Mouse (Mus musculus): ENCODE results near the gene Rhot2. TPM values are rescaled to one million over a fixed set of nuclear protein-coding genes. Genes with fewer than 3 reads are reported as not detected.

The Rhot2 gene
- polyA plus RNA-seq, 1 experiment from 2014 or later: 10.7 TPM

GRCm38 (mm10) chr17:25833961-25834594 lies 10.6 kb downstream of the Rhot2 start:
- peaks cover 31% of the 10 kb centered on the region for H3K4me1 ChIP-seq (replicated peaks; ENCODE audit: control insufficient read depth, insufficient read depth)
- peaks cover 13% of the 10 kb centered on the region for H3K36me3 ChIP-seq (ENCODE audit: control insufficient read depth, insufficient read depth, low read length)
- H3K4me3 ChIP-seq (ENCODE audit: low read depth, low read length): peak overlapping the region; percentile 78
- 9% methylated on average over 6 of the region's 6 CpGs for WGBS
- TF ChIP-seq EP300 (optimal IDR thresholded peaks at IDR 0.05) (no peak), CTCF (IDR thresholded peaks at IDR 0.05; ENCODE audit: low read depth) (no peak)
- no peaks in the 10 kb centered on the region for H3K27me3 ChIP-seq (ENCODE audit: control insufficient read depth, insufficient read depth, low read length)
- peak overlapping the region; percentile 88 for H3K4me2 ChIP-seq (replicated peaks; ENCODE audit: low read depth)
- DNase-seq (ENCODE audit: low spot score) (no peak), ATAC-seq (ENCODE audit: low FRiP score, low TSS enrichment) (no peak)
- H3K9ac ChIP-seq (ENCODE audit: low read length): peak overlapping the region; percentile 80
- H3K9me3 ChIP-seq (ENCODE audit: control insufficient read depth, low read length): no peaks in the 10 kb centered on the region
- H3K27ac ChIP-seq (replicated peaks): peak overlapping the region; percentile 98

GRCm38 (mm10) chr17:25833291-25833663 lies 11.4 kb downstream of the Rhot2 start, which contains the start of gene Stub1:
TSS of gene Stub1 (minus strand) at chr17:25833404.
- DNase-seq (ENCODE audit: low spot score): peak; percentile 94
- under 1% methylated on average over 24 of the region's 24 CpGs for WGBS
- ATAC-seq (ENCODE audit: low FRiP score, low TSS enrichment): peak; percentile 65

GRCm38 (mm10) chr17:25832436-25833290 lies 12.0 kb downstream of the Rhot2 start:
- WGBS: 1% methylated on average over 63 of the region's 77 CpGs
- peaks cover 34% of the 10 kb centered on the region for H3K4me1 ChIP-seq (replicated peaks; ENCODE audit: control insufficient read depth, insufficient read depth)
- peak; percentile 89 for ATAC-seq (ENCODE audit: low FRiP score, low TSS enrichment)

More at GRCm38 (mm10) chr17:25833291-25833663, 11.4 kb downstream of the Rhot2 start, which contains the start of gene Stub1:
- no peaks in the 10 kb centered on the region for H3K27me3 ChIP-seq (ENCODE audit: control insufficient read depth, insufficient read depth, low read length)
- H3K36me3 ChIP-seq (ENCODE audit: control insufficient read depth, insufficient read depth, low read length): peaks cover 12% of the 10 kb centered on the region
- TF ChIP-seq CTCF (IDR thresholded peaks at IDR 0.05; ENCODE audit: low read depth): no peak
- TF ChIP-seq EP300 (optimal IDR thresholded peaks at IDR 0.05): no peak
- peaks cover 34% of the 10 kb centered on the region for H3K4me1 ChIP-seq (replicated peaks; ENCODE audit: control insufficient read depth, insufficient read depth)
- peak within 1 kb of the TSS; percentile 85 for H3K9ac ChIP-seq (ENCODE audit: low read length)
- peak within 1 kb of the TSS; percentile 98 for H3K27ac ChIP-seq (replicated peaks)
- H3K4me2 ChIP-seq (replicated peaks; ENCODE audit: low read depth): peak within 1 kb of the TSS; percentile 88
- H3K9me3 ChIP-seq (ENCODE audit: control insufficient read depth, low read length): no peaks in the 10 kb centered on the region
- H3K4me3 ChIP-seq (ENCODE audit: low read depth, low read length): peak within 1 kb of the TSS; percentile 78

GRCm38 (mm10) chr17:25831451-25832281 lies 13.0 kb downstream of the Rhot2 start:
- Histone ChIP-seq H3K36me3 (ENCODE audit: control insufficient read depth, insufficient read depth, low read length) (peaks cover 14% of the 10 kb centered on the region), H3K4me1 (replicated peaks; ENCODE audit: control insufficient read depth, insufficient read depth) (peaks cover 30% of the 10 kb centered on the region), H3K9ac (ENCODE audit: low read length) (peak overlapping the region; percentile 85), H3K27me3 (ENCODE audit: control insufficient read depth, insufficient read depth, low read length) (no peaks in the 10 kb centered on the region), H3K4me2 (replicated peaks; ENCODE audit: low read depth) (peak overlapping the region; percentile 88), H3K4me3 (ENCODE audit: low read depth, low read length) (peak overlapping the region; percentile 78), H3K9me3 (ENCODE audit: control insufficient read depth, low read length) (no peaks in the 10 kb centered on the region), H3K27ac (replicated peaks) (peak overlapping the region; percentile 93)
- TF ChIP-seq EP300 (optimal IDR thresholded peaks at IDR 0.05) (no peak), CTCF (IDR thresholded peaks at IDR 0.05; ENCODE audit: low read depth) (no peak)
- 40% methylated on average over 21 of the region's 21 CpGs for WGBS
- no peak for DNase-seq (ENCODE audit: low spot score)
- ATAC-seq (ENCODE audit: low FRiP score, low TSS enrichment): no peak

More at GRCm38 (mm10) chr17:25832436-25833290, 12.0 kb downstream of the Rhot2 start:
- Histone ChIP-seq H3K4me2 (replicated peaks; ENCODE audit: low read depth) (peak overlapping the region; percentile 88), H3K4me3 (ENCODE audit: low read depth, low read length) (peak overlapping the region; percentile 78), H3K36me3 (ENCODE audit: control insufficient read depth, insufficient read depth, low read length) (peaks cover 9% of the 10 kb centered on the region), H3K27ac (replicated peaks) (peak overlapping the region; percentile 98), H3K9ac (ENCODE audit: low read length) (peak overlapping the region; percentile 85), H3K27me3 (ENCODE audit: control insufficient read depth, insufficient read depth, low read length) (no peaks in the 10 kb centered on the region), H3K9me3 (ENCODE audit: control insufficient read depth, low read length) (no peaks in the 10 kb centered on the region)
- TF ChIP-seq EP300 (optimal IDR thresholded peaks at IDR 0.05) (peak; percentile 92), CTCF (IDR thresholded peaks at IDR 0.05; ENCODE audit: low read depth) (0 out of 2 replicates have a peak, but pooled peaks have one; percentile 4)
- peak; percentile 100 for DNase-seq (ENCODE audit: low spot score)

- 84% methylated on average over 14 of the region's 14 CpGs for WGBS
- no peak overlapping the region for H3K4me3 ChIP-seq (ENCODE audit: low read depth, low read length)
- H3K9me3 ChIP-seq (ENCODE audit: control insufficient read depth, low read length): no peaks in the 10 kb centered on the region
- no peak for DNase-seq (ENCODE audit: low spot score)
- peaks cover 24% of the 10 kb centered on the region for H3K4me1 ChIP-seq (replicated peaks; ENCODE audit: control insufficient read depth, insufficient read depth)
- no peak for TF ChIP-seq CTCF (IDR thresholded peaks at IDR 0.05; ENCODE audit: low read depth)
- TF ChIP-seq EP300 (optimal IDR thresholded peaks at IDR 0.05): no peak
- H3K4me2 ChIP-seq (replicated peaks; ENCODE audit: low read depth): peak overlapping the region; percentile 88; the same call in 1 of the 2 replicates
- 0 out of 2 replicates have a peak overlapping the region, but pooled peaks have one; percentile 40 for H3K27ac ChIP-seq (replicated peaks)
- peak overlapping the region; percentile 38; the same call in 1 of the 2 replicates for H3K9ac ChIP-seq (ENCODE audit: low read length)
- H3K36me3 ChIP-seq (ENCODE audit: control insufficient read depth, insufficient read depth, low read length): peaks cover 14% of the 10 kb centered on the region
- no peak for ATAC-seq (ENCODE audit: low FRiP score, low TSS enrichment)
- H3K27me3 ChIP-seq (ENCODE audit: control insufficient read depth, insufficient read depth, low read length): no peaks in the 10 kb centered on the region
Measured at GRCm38 (mm10) chr17:25830806-25831431, 13.7 kb downstream of the Rhot2 start.
